Mouse (Mus musculus) brain, embryonic 14.5 days (tissue): ENCODE results near the gene H2al1o. TPM values are rescaled to one million over a fixed set of nuclear protein-coding genes. Genes with fewer than 3 reads are reported as not detected.
A peak's percentile ranks its signal among the peaks of the same experiment; 100 is the strongest.
"Not testable (repeated sequence)": the region's sequence is repeated elsewhere in the genome, so short reads cannot be mapped to it uniquely, and the experiment has no call there.

ENCODE experiments used
- DNase-seq: peaks from one replicate; pipeline ENCODE4 v3.0.0-alpha.2; 2011; ENCODE audit warnings: low read depth
- CTCF ChIP-seq: fragments of 200-500 bp; IDR thresholded peaks from 2 replicates; pipeline ENCODE4 v1.5.1; 2012; ENCODE audit warnings: inconsistent platforms, mild to moderate bottlenecking, moderate library complexity, borderline replicate concordance; ENCODE audit not compliant: insufficient read depth, insufficient read length; ENCODE audit errors: extremely low read depth
- POLR2A ChIP-seq: fragments of 200-500 bp; IDR thresholded peaks from 2 replicates; pipeline ENCODE4 v1.6.1; 2012; ENCODE audit warnings: mild to moderate bottlenecking, inconsistent platforms, borderline replicate concordance; ENCODE audit not compliant: poor library complexity, insufficient read depth, insufficient read length, severe bottlenecking; ENCODE audit errors: extremely low read depth
- polyA plus RNA-seq: library from polyadenylated mRNA; depleted of rRNA; stranded (reverse); fragments of >200 nt; gene quantifications from 2 replicates; pipeline ENCODE4 v1.2.3, GENCODE M21; 2012; rRNA removed

The H2al1o gene
- polyA plus RNA-seq: not detected in 2 replicates

DNA sequence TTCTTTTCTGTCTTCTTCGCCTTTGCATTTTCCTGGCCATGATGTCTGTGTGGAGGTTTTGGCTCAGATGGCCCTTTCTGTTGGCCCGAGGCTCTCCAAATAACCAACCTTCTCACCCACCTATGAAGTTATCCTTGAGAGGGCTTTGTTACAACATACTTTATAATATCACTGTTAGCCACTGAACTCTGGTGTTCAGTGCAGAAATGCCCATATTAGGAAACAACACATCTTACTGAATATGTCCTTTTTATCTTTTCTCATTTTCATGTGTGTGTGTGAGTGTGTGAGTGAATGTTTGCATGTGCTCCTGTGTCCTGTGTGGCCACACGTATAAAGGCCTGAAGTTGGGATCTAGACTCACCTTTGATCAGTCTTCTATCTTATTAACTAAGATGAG is at the start of gene H2al1o:
Gene H2al1o (minus strand): TSS at position 101 of the 400 bp plus-strand sequence.
- not testable (repeated sequence) for DNase-seq

DNA sequence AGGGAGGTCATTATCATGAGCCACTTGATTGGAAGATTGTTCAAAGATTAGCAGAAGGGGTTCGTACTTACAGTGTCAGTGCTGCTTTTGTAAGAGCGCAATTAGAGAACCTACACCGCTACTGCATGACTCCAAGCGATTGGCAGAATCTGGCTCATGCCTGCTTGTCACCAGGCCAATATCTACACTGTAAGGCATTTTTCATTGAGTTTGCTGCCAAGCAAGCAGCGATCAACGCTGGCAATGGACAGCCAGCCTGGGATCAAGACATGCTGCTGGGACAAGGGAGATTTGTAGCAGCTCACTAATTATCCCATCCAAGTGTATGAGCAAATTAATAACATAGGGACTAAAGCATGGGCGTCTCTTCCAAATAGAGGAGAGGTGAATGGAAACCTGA is 25.8 kb upstream of the H2al1o start:
- peak; percentile 65 for DNase-seq

- DNase-seq: no peak
- TF ChIP-seq POLR2A (no peak), CTCF (no peak)
Observed at GRCm38 (mm10) chrX:9536881-9537280, 35.3 kb downstream of the H2al1o start.

Other genes with a start within 250 kb of the H2al1o start
- gene H2al1k, start 221.8 kb downstream of the H2al1o start, polyA plus RNA-seq: not detected in 2 replicates
- 0.16 and 0.40 TPM in 2 replicates for gene Cybb, start 84.6 kb downstream of the H2al1o start, polyA plus RNA-seq
- 25.0 and 29.2 TPM in 2 replicates for gene Dynlt3, start 90.6 kb upstream of the H2al1o start, polyA plus RNA-seq